Mouse (Mus musculus): ENCODE results near the gene Hhex.

The Hhex gene

GRCm38 (mm10) chr19:37484787-37485186, 50.2 kb downstream of the Hhex start:
- ChIA-PET CTCF (interaction anchor here in 2 of 4 experiments (1.3 to 1.7 kb wide), 2 partner anchors 25 kb away, joined by 3 to 4 read pairs; no protein-coding TSS in a partner anchor), POLR2A (interaction anchor here in 3 of 4 experiments (0.5 to 7.1 kb wide), 6 partner anchors 11 to 140 kb away, joined by 3 to 61 read pairs (median 4); no protein-coding TSS in a partner anchor)

GRCm38 (mm10) chr19:37486801-37487200, 52.2 kb downstream of the Hhex start:
- ChIA-PET CTCF (interaction anchor here in 2 of 4 experiments (0.6 to 1.3 kb wide), 3 partner anchors 8 to 116 kb away, joined by 3 to 5 read pairs (median 3); no protein-coding TSS in a partner anchor), POLR2A (interaction anchor here in 2 of 4 experiments (1.3 to 7.1 kb wide), 8 partner anchors 12 to 52 kb away, joined by 3 to 61 read pairs (median 10); partner anchors contain the start of gene Hhex (in 1 of the 2))

GRCm38 (mm10) chr19:37487811-37488475, 53.3 kb downstream of the Hhex start:
- ChIA-PET CTCF (interaction anchor here in 3 of 4 experiments (0.7 to 1.8 kb wide), 9 partner anchors 9 to 115 kb away, joined by 3 to 11 read pairs (median 4); partner anchors contain the start of gene Hhex (in 1 of the 3)), POLR2A (interaction anchor here (0.6 to 7.1 kb wide), 27 partner anchors 9 to 737 kb away, joined by 3 to 61 read pairs (median 4); partner anchors contain the start of genes Hhex (in 2 of the 4) and Btaf1 (in 1 of the 4))

- CTCF ChIA-PET: interaction anchor here in 3 of 4 experiments (0.6 to 1.8 kb wide), 7 partner anchors 8 to 54 kb away, joined by 3 to 11 read pairs (median 4); partner anchors contain the start of gene Hhex (in 1 of the 3)
These were observed 54.1 kb downstream of the Hhex start for GRCm38 (mm10) chr19:37488608-37489262.

More at GRCm38 (mm10) chr19:37488608-37489262, 54.1 kb downstream of the Hhex start:
- POLR2A ChIA-PET: interaction anchor here (0.6 to 7.1 kb wide), 24 partner anchors 9 to 717 kb away, joined by 3 to 61 read pairs (median 5); partner anchors contain the start of genes Hhex (in 2 of the 4) and Btaf1 (in 1 of the 4)

All from embryonic stem cell, embryonic (primary cell).